Mouse (Mus musculus) cortical plate, adult 2 months (tissue): ENCODE measurements around the gene Dusp16.

ENCODE experiments used
- CTCF ChIP-seq: fragments of 200-500 bp; IDR thresholded peaks from 2 replicates; pipeline ENCODE4 v1.5.1; 2011; ENCODE audit warnings: mild to moderate bottlenecking, control low read depth, low read length; ENCODE audit not compliant: insufficient read depth; ENCODE audit errors: extremely low read depth
- POLR2A ChIP-seq: fragments of 200-500 bp; IDR thresholded peaks from 2 replicates; pipeline ENCODE4 v1.6.1; 2011; ENCODE audit warnings: mild to moderate bottlenecking, low read length, control low read depth; ENCODE audit not compliant: insufficient read depth; ENCODE audit errors: extremely low read depth

DNA sequence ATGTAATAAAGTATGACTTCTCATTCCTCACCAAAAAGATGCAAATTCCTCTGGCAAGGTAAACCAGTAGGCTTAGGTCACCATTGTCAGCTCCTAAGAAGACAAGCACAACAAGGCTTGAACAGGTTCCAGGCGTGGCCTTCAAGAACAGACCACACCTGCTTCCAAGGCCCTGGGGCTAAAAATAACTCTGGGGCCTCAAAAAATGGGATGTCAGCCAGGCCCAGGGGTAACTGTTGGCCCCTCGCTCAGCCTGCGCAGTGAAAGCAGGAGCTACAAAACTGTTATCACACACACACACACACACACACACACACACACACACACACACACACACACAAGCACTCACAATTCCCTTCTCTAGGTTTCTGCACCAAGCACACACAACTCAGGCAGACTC lies 18.5 kb downstream of the Dusp16 start:
- no peak for TF ChIP-seq POLR2A
- TF ChIP-seq CTCF: no peak
